Mouse (Mus musculus): Measurements from ENCODE around the gene Mia3. TPM values are rescaled to one million over a fixed set of nuclear protein-coding genes. Genes with fewer than 3 reads are reported as not detected.

Mia3 gene
- polyA plus RNA-seq, 1 experiment from 2014 or later, result 49.8 TPM

DNA sequence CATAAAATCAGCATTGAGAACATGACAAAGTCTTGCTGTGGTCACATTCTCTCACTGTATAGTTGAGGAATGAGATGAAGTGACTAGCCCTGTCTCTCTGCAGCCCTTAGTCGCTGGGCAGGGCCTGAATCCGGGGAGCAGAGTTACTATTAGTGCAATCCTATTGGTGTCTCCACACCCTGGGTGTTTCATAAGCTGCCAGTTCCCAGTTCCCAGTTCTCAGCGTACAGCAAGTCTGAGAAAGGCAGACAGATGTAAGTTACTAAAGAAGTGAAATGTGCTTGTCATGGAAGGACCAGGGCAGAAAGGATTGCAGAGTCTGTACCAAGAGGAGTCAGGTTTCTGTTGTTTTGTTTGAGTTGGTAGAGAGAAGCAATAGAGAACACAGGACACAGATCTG lies 61.8 kb downstream of the Mia3 start:
- TF ChIP-seq CTCF (IDR thresholded peaks at IDR 0.05), result no peak
- no peak for TF ChIP-seq EP300 (IDR thresholded peaks at IDR 0.05)
- Histone ChIP-seq H3K4me3 (ENCODE audit: low read depth, low read length) (no peak overlapping the region), H3K9ac (replicated peaks; ENCODE audit: low read depth) (no peak overlapping the region), H3K27me3 (replicated peaks; ENCODE audit: insufficient read depth, low read length) (no peaks in the 10 kb centered on the region), H3K36me3 (ENCODE audit: insufficient read depth, low read length) (no peaks in the 10 kb centered on the region; the same call in 1 of the 2 replicates), H3K27ac (ENCODE audit: low read length) (no peak overlapping the region), H3K9me3 (ENCODE audit: low read length) (no peaks in the 10 kb centered on the region), H3K4me1 (ENCODE audit: insufficient read depth, low read depth, low read length) (no peaks in the 10 kb centered on the region), H3K4me2 (replicated peaks; ENCODE audit: low read depth, low read length) (no peak overlapping the region)
- no peak for DNase-seq (ENCODE audit: low spot score)
- no peak for ATAC-seq
- WGBS, result 73% methylated on average over 3 of the region's 3 CpGs

DNA sequence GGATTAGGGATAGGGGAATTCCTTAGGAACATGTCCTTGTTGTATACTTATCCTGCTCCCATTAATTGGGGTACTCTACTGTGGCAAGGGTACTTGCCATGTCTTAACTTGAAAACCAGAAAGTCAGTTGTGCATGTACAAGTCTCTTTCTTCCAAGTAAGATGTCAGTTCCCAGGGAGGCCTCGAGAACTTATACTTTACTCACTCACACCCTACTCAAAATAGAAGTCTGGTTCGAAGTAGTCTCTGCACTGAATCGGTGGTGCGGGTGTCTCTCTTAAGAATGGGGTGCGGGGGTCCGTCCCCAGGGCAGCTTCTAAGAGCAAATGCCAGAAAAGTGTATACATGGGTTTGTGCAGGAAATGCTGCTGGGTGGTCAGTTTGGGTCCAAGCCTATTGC lies 70.2 kb downstream of the Mia3 start:
- Histone ChIP-seq H3K27ac (ENCODE audit: low read length) (no peak overlapping the region), H3K4me3 (ENCODE audit: low read depth, low read length) (no peak overlapping the region), H3K9me3 (ENCODE audit: low read length) (no peaks in the 10 kb centered on the region), H3K36me3 (ENCODE audit: insufficient read depth, low read length) (no peaks in the 10 kb centered on the region), H3K4me1 (ENCODE audit: insufficient read depth, low read depth, low read length) (no peaks in the 10 kb centered on the region), H3K9ac (replicated peaks; ENCODE audit: low read depth) (no peak overlapping the region), H3K27me3 (replicated peaks; ENCODE audit: insufficient read depth, low read length) (no peaks in the 10 kb centered on the region), H3K4me2 (replicated peaks; ENCODE audit: low read depth, low read length) (no peak overlapping the region)
- ATAC-seq (no peak), DNase-seq (ENCODE audit: low spot score) (peak; percentile 96)
- 81% methylated on average over 6 of the region's 6 CpGs for WGBS
- TF ChIP-seq EP300 (IDR thresholded peaks at IDR 0.05), result no peak
- TF ChIP-seq CTCF (IDR thresholded peaks at IDR 0.05), result no peak

DNA sequence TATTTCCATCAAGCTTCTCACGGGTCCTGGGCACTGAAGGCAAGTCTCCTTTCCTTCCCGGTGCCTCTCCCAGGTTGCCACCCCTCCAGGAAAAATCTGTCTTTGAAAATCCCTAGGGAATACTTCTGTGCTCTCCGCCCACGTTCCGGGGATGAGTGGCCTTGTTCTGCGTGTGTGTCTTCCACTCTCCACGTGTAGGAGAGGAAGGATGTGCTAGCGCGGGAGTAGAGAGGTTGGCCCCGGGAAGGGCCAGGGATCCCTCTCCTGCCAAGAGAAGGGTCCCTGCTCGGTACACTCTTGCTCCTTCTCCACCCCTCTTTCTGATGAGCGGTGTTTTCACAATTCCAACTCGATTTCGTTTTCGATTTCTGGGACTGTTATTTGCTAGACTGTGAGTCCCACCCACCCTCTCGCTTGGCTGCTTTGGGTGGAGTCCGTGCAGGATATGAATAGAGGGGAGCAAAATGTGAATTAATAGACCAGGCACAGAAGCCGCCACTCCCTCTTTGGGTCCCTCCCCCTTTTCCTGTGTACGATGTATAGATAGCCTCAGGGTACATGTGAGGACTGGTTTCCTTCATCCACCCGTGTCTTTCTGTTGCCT lies 71.4 kb downstream of the Mia3 start:
- under 1% methylated on average over 20 of the region's 20 CpGs for WGBS
- peak; percentile 6; the same call in 1 of the 2 replicates for ATAC-seq
- peak overlapping the region; percentile 44 for H3K27ac ChIP-seq (ENCODE audit: low read length)
- H3K9ac ChIP-seq (replicated peaks; ENCODE audit: low read depth), result 0 out of 2 replicates have a peak overlapping the region, but pooled peaks have one; percentile 2
- no peaks in the 10 kb centered on the region for H3K4me1 ChIP-seq (ENCODE audit: insufficient read depth, low read depth, low read length)
- peak overlapping the region; percentile 56 for H3K4me2 ChIP-seq (replicated peaks; ENCODE audit: low read depth, low read length)
- no peaks in the 10 kb centered on the region for H3K36me3 ChIP-seq (ENCODE audit: insufficient read depth, low read length)
- TF ChIP-seq CTCF (IDR thresholded peaks at IDR 0.05), result no peak
- TF ChIP-seq EP300 (IDR thresholded peaks at IDR 0.05), result no peak
- no peaks in the 10 kb centered on the region for H3K9me3 ChIP-seq (ENCODE audit: low read length)
- DNase-seq (ENCODE audit: low spot score), result peak; percentile 71
- H3K27me3 ChIP-seq (replicated peaks; ENCODE audit: insufficient read depth, low read length), result no peaks in the 10 kb centered on the region
- peak overlapping the region; percentile 51 for H3K4me3 ChIP-seq (ENCODE audit: low read depth, low read length)

DNA sequence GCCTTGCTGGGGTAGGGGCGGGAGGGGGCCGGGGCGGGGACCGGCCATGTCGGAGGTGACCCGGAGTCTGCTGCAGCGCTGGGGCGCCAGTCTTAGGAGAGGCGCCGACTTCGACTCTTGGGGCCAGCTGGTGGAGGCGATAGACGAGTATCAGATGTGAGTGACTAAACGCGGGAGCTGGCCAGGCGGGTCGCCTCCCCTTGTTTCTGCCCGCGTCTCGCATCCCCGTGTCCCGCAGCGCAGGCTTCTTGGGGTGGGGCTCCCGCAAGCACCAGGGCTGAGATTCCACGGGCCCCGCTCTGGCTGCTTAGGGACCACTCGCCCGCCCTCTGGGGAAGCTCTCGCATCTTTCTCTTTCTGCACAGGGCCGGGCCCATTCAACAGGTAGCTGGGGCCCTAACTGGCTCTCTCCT lies 71.9 kb downstream of the Mia3 start:
- no peak; the same call in 1 of the 2 replicates for ATAC-seq
- Histone ChIP-seq H3K4me2 (replicated peaks; ENCODE audit: low read depth, low read length) (peak overlapping the region; percentile 56), H3K27ac (ENCODE audit: low read length) (peak overlapping the region; percentile 44), H3K36me3 (ENCODE audit: insufficient read depth, low read length) (no peaks in the 10 kb centered on the region; the same call in 1 of the 2 replicates), H3K9me3 (ENCODE audit: low read length) (no peaks in the 10 kb centered on the region), H3K4me1 (ENCODE audit: insufficient read depth, low read depth, low read length) (no peaks in the 10 kb centered on the region), H3K9ac (replicated peaks; ENCODE audit: low read depth) (0 out of 2 replicates have a peak overlapping the region, but pooled peaks have one; percentile 2), H3K4me3 (ENCODE audit: low read depth, low read length) (peak overlapping the region; percentile 51), H3K27me3 (replicated peaks; ENCODE audit: insufficient read depth, low read length) (no peaks in the 10 kb centered on the region)
- peak; percentile 48 for DNase-seq (ENCODE audit: low spot score)
- under 1% methylated on average over 23 of the region's 30 CpGs for WGBS
- no peak for TF ChIP-seq EP300 (IDR thresholded peaks at IDR 0.05)

DNA sequence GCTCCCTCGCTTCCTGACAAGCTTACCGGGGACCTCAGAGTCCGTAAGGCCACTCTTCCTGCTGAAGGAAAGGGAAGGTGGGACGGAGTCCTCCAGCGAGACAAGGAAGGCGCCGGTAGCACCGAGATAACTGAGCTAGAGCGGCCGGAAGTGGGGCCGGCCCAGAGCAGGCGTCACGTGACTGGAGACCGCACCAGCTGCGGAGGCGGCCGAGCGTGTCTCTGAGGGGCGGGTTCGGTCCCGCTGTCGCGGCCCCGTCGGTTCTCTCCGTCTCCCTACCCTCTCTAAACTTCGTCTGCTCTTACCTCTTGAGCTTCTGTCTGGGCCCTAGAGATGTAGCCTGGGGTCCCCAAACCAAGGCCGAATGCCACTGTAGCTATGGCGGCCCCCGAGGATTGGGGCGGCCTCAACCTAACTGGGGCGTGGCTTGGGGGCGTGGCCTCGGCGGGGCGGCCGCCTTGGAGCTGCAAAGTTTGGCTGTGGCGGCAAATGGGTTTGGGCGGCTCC lies 72.4 kb downstream of the Mia3 start, which contains the start of gene Brox:
Brox (minus strand) TSS at position 393 of the 507 bp plus-strand sequence.
- no peaks in the 10 kb centered on the region for H3K27me3 ChIP-seq (replicated peaks; ENCODE audit: insufficient read depth, low read length)
- H3K4me1 ChIP-seq (ENCODE audit: insufficient read depth, low read depth, low read length), result no peaks in the 10 kb centered on the region
- no peak for TF ChIP-seq EP300 (IDR thresholded peaks at IDR 0.05)
- TF ChIP-seq CTCF (IDR thresholded peaks at IDR 0.05), result no peak
- peak within 1 kb of the TSS; percentile 47 for H3K27ac ChIP-seq (ENCODE audit: low read length)
- peak within 1 kb of the TSS; percentile 51 for H3K4me3 ChIP-seq (ENCODE audit: low read depth, low read length)
- peak within 1 kb of the TSS; percentile 56 for H3K4me2 ChIP-seq (replicated peaks; ENCODE audit: low read depth, low read length)
- H3K9me3 ChIP-seq (ENCODE audit: low read length), result no peaks in the 10 kb centered on the region
- H3K9ac ChIP-seq (replicated peaks; ENCODE audit: low read depth), result peak within 1 kb of the TSS; percentile 43
- ATAC-seq, result peak; percentile 93
- peaks cover 4% of the 10 kb centered on the region for H3K36me3 ChIP-seq (ENCODE audit: insufficient read depth, low read length)
- under 1% methylated on average over 36 of the region's 39 CpGs for WGBS
- DNase-seq (ENCODE audit: low spot score), result peak; percentile 98

DNA sequence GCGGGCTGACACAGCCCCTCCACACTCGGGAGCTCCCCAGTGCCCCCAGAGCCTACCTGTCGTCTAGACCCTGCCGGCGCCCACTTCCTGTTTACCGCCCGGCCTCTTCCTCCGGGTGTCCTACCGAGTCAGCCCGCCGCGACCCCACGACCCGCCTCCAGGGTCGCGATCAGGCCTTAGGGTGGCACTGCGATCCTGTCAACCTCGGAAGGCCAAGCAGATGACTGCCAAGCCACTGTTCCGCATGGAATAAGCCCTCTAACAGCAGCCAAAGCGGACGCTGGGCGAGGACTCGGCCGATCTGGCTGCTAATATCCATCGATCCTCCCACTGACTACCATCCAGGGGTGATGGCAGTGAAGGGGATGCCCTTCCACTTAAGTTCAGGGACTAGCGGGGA lies 72.9 kb downstream of the Mia3 start, which contains the start of gene Aida:
Aida (plus strand) TSS at position 126 of the 400 bp plus-strand sequence.
- 1% methylated on average over 25 of the region's 26 CpGs for WGBS
- ATAC-seq, result no peak
- peak; percentile 58 for DNase-seq (ENCODE audit: low spot score)
- peak within 1 kb of the TSS; percentile 51 for H3K4me3 ChIP-seq (ENCODE audit: low read depth, low read length)
- no peaks in the 10 kb centered on the region for H3K4me1 ChIP-seq (ENCODE audit: insufficient read depth, low read depth, low read length)
- TF ChIP-seq EP300 (IDR thresholded peaks at IDR 0.05) (no peak), CTCF (IDR thresholded peaks at IDR 0.05) (no peak; the same call in 1 of the 2 replicates)
- H3K27me3 ChIP-seq (replicated peaks; ENCODE audit: insufficient read depth, low read length), result no peaks in the 10 kb centered on the region
- peak within 1 kb of the TSS; percentile 43 for H3K9ac ChIP-seq (replicated peaks; ENCODE audit: low read depth)
- peaks cover 7% of the 10 kb centered on the region for H3K36me3 ChIP-seq (ENCODE audit: insufficient read depth, low read length)
- no peaks in the 10 kb centered on the region for H3K9me3 ChIP-seq (ENCODE audit: low read length)
- peak within 1 kb of the TSS; percentile 56 for H3K4me2 ChIP-seq (replicated peaks; ENCODE audit: low read depth, low read length)
- peak within 1 kb of the TSS; percentile 47 for H3K27ac ChIP-seq (ENCODE audit: low read length)
